Mouse (Mus musculus) liver, adult 2 months (tissue): ENCODE measurements at regions not wholly inside any gene's neighbourhood (a gene's known extent, or its start where the extent isn't known, plus 50 kb on each side); places are given as distances from the start of the nearest gene placed in this dataset.

ENCODE experiments used
- DNase-seq: peaks from one replicate; pipeline ENCODE4 v3.0.0-alpha.2; 2011; ENCODE audit warnings: low read depth, low spot score; ENCODE audit errors: extremely low read depth
- H3K27ac ChIP-seq: fragments of 200-500 bp; replicated peaks from 2 replicates; pipeline ENCODE4 v1.5.1; 2012; ENCODE audit warnings: low read depth, mild to moderate bottlenecking, control low read depth, inconsistent platforms, low read length; ENCODE audit not compliant: insufficient read depth
- H3K27me3 ChIP-seq: fragments of 200-500 bp; 2 replicates; pipeline ENCODE4 v1.6.1; 2012; ENCODE audit warnings: mild to moderate bottlenecking, moderate library complexity, low read length, inconsistent platforms; ENCODE audit not compliant: control insufficient read depth, insufficient read depth
- H3K36me3 ChIP-seq: fragments of 200-500 bp; 2 replicates; pipeline ENCODE4 v1.6.1; 2012; ENCODE audit warnings: low read length, inconsistent platforms; ENCODE audit not compliant: control insufficient read depth, insufficient read depth
- H3K4me1 ChIP-seq: fragments of 200-500 bp; 2 replicates; pipeline ENCODE4 v1.6.1; 2011; ENCODE audit warnings: low read length; ENCODE audit not compliant: control insufficient read depth, insufficient read depth
- H3K4me3 ChIP-seq: fragments of 200-500 bp; 2 replicates; pipeline ENCODE4 v1.5.1; 2011; ENCODE audit warnings: low read depth, mild to moderate bottlenecking, control low read depth, low read length, moderate library complexity; ENCODE audit not compliant: insufficient read depth
- H3K79me2 ChIP-seq: fragments of 200-500 bp; 2 replicates; pipeline ENCODE4 v1.6.1; 2012; ENCODE audit warnings: inconsistent platforms, mild to moderate bottlenecking, low read length, moderate library complexity; ENCODE audit not compliant: control insufficient read depth, insufficient read depth
- H3K9ac ChIP-seq: fragments of 200-500 bp; 2 replicates; pipeline ENCODE4 v1.6.1; 2012; ENCODE audit warnings: low read depth, mild to moderate bottlenecking, control low read depth, inconsistent platforms, low read length
- CTCF ChIP-seq: fragments of 200-500 bp; IDR thresholded peaks from 2 replicates; pipeline ENCODE4 v1.5.1; 2011; ENCODE audit warnings: low read depth, low read length, control low read depth
- POLR2A ChIP-seq: fragments of 200-500 bp; IDR thresholded peaks from 2 replicates; pipeline ENCODE4 v1.6.1; 2011; ENCODE audit warnings: low read length, control low read depth; ENCODE audit not compliant: insufficient read depth; ENCODE audit errors: extremely low read depth
- WGBS: fragments of 180-500 bp; shearing (Covaris S2); methylation state at CpG from one replicate; pipeline ENCODE4 v1.1.7; 2018; 5-methylcytosine and 5-hydroxymethylcytosine counted together

DNA sequence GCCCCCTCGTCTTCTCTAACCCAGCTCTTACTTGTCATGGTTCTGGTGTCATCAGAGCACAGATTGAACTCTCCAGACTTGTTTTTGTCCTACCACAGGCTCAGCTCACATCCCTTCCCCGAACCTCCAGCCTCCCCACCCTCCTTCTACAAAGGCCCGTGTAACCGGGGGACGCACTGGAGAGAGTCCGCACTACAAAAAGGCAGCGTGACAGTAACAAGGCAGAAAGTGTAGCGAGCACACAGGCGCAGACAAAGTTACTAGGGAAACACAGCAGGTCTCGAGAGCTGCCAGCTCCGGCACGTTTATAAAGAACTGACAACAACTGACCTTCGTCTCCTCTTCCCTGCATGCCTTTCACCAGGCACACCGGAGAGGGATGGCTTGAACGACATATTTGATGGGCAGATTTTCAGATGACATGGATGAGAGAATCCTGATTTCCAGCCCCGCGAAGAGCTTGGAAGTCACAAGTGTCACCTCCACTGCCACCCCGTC, 260.2 kb upstream of the Zfp64 start:
- H3K79me2 ChIP-seq, result no peaks in the 10 kb centered on the region
- WGBS, result 94% methylated on average over 18 of the region's 18 CpGs
- no peak overlapping the region for H3K27ac ChIP-seq
- H3K4me3 ChIP-seq, result no peak overlapping the region
- no peak overlapping the region for H3K9ac ChIP-seq
- H3K4me1 ChIP-seq, result peaks cover 7% of the 10 kb centered on the region
- no peak for TF ChIP-seq POLR2A
- no peak for TF ChIP-seq CTCF
- DNase-seq, result no peak
- H3K27me3 ChIP-seq, result no peaks in the 10 kb centered on the region
- H3K36me3 ChIP-seq, result no peaks in the 10 kb centered on the region

GRCm38 (mm10) chr2:169214396-169214795, 259.0 kb upstream of the Zfp64 start:
- peaks cover 5% of the 10 kb centered on the region for H3K4me1 ChIP-seq
- H3K27me3 ChIP-seq, result no peaks in the 10 kb centered on the region
- WGBS, result 21% methylated on average over 1 of the region's 1 CpGs
- no peaks in the 10 kb centered on the region for H3K79me2 ChIP-seq
- no peak for TF ChIP-seq CTCF
- TF ChIP-seq POLR2A, result no peak
- no peak overlapping the region for H3K4me3 ChIP-seq
- peak overlapping the region; percentile 73 for H3K27ac ChIP-seq
- no peak overlapping the region for H3K9ac ChIP-seq
- H3K36me3 ChIP-seq, result no peaks in the 10 kb centered on the region
- DNase-seq, result peak; percentile 81

- Histone ChIP-seq H3K9ac (no peak overlapping the region), H3K27ac (no peak overlapping the region), H3K27me3 (no peaks in the 10 kb centered on the region), H3K4me1 (peaks cover 5% of the 10 kb centered on the region), H3K36me3 (no peaks in the 10 kb centered on the region), H3K79me2 (no peaks in the 10 kb centered on the region), H3K4me3 (no peak overlapping the region)
- no peak for DNase-seq
- 73% methylated on average over 10 of the region's 10 CpGs for WGBS
- no peak for TF ChIP-seq CTCF
- no peak for TF ChIP-seq POLR2A
These were observed 257.9 kb upstream of the Zfp64 start for GRCm38 (mm10) chr2:169213314-169213713.

DNA sequence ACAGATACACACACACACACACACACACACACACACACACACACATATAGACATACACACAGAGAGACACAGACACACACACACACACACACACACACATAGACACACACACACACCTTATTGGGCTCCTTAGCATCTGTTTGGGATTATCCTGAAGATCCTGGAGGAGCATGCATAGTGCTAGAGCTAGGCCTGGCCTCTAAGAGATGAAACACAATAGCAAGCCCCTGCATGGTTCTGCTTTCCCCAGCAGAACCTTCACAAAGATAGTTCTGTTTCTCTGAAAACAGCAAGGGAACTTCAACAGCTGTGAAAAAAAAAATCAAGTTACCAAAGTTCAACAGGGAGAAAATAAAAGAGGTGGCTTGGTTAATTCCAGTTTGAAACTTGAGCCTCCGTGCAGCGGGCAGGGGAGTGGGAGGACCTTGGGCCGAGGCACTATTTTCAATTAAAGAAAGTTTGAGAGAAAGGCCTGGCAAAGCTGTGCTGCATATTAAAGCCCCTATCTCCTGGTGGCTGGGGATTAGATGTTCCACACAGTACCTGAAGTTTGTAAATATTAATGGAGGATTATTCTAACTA, 257.4 kb upstream of the Zfp64 start:
- H3K4me3 ChIP-seq, result no peak overlapping the region
- DNase-seq, result no peak
- 84% methylated on average over 3 of the region's 3 CpGs for WGBS
- H3K27ac ChIP-seq, result no peak overlapping the region
- no peaks in the 10 kb centered on the region for H3K27me3 ChIP-seq
- H3K9ac ChIP-seq, result no peak overlapping the region
- no peaks in the 10 kb centered on the region for H3K36me3 ChIP-seq
- H3K4me1 ChIP-seq, result peaks cover 5% of the 10 kb centered on the region
- H3K79me2 ChIP-seq, result no peaks in the 10 kb centered on the region
- TF ChIP-seq POLR2A (no peak), CTCF (no peak)

DNA sequence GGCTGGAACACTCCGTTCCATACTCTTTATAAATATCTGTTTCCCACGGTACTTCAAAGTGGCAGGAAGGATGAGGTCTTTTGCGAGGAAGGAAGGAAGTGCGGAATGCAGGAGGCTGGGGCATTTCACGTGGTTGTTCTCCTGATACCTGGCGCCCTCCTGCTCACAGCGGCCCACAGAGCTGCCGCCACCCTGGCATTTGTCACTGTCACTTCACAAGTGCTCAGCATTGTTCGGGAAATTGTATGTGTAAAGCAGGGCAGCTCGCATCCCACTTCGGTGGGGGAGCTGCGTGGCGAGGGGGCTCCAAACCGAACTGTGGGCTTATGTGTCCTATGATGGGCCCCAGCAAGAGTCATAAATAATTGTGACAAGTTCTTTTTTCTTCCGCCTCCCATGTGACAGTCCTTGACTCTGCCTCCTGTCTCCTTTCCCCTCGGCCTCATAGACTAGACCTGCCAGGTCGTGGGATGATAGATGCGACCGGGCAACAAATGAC, 248.9 kb upstream of the Zfp64 start:
- Histone ChIP-seq H3K4me3 (no peak overlapping the region), H3K4me1 (no peaks in the 10 kb centered on the region), H3K9ac (no peak overlapping the region), H3K79me2 (no peaks in the 10 kb centered on the region), H3K27me3 (no peaks in the 10 kb centered on the region), H3K36me3 (no peaks in the 10 kb centered on the region), H3K27ac (no peak overlapping the region)
- 78% methylated on average over 19 of the region's 19 CpGs for WGBS
- no peak for TF ChIP-seq POLR2A
- no peak for TF ChIP-seq CTCF
- DNase-seq, result no peak

GRCm38 (mm10) chr2:169191974-169192373, 236.6 kb upstream of the Zfp64 start:
- Histone ChIP-seq H3K4me1 (no peaks in the 10 kb centered on the region), H3K27ac (no peak overlapping the region), H3K79me2 (no peaks in the 10 kb centered on the region), H3K36me3 (no peaks in the 10 kb centered on the region), H3K4me3 (no peak overlapping the region), H3K27me3 (no peaks in the 10 kb centered on the region), H3K9ac (no peak overlapping the region)
- DNase-seq, result no peak
- TF ChIP-seq POLR2A (no peak), CTCF (no peak)
- 95% methylated on average over 7 of the region's 7 CpGs for WGBS
